Mouse (Mus musculus): ENCODE measurements around the gene Kpna2.
"Not testable (repeated sequence)": the region's sequence is repeated elsewhere in the genome, so short reads cannot be mapped to it uniquely, and the experiment has no call there.

Kpna2 gene

DNA sequence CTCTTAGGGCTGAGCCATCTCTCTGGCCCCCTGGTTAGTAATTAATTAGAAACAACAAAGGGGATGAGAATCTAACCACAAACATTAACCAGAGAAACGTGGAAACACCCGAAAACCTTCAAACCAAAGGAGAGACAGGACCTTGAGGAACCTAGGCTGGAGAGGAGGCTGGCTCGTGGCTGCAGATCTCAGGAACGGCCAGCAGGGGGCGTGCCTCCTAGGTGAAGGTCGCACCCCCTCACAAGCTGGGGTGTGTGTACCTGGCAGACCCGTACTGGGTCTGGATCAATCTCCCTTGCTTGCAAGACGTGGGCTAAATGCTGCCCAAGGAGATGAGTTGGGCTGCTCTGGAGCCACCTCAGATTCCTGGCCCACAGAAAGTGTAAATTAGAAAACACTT, 19.3 kb upstream of the Kpna2 start:
- no peak for DNase-seq (ENCODE audit: low spot score)

GRCm38 (mm10) chr11:107017339-107017886, 18.1 kb upstream of the Kpna2 start:
- DNase-seq (ENCODE audit: low spot score) = no peak

- no peak for DNase-seq (ENCODE audit: low spot score)
Observed at GRCm38 (mm10) chr11:107016893-107017292, 17.6 kb upstream of the Kpna2 start.

DNA sequence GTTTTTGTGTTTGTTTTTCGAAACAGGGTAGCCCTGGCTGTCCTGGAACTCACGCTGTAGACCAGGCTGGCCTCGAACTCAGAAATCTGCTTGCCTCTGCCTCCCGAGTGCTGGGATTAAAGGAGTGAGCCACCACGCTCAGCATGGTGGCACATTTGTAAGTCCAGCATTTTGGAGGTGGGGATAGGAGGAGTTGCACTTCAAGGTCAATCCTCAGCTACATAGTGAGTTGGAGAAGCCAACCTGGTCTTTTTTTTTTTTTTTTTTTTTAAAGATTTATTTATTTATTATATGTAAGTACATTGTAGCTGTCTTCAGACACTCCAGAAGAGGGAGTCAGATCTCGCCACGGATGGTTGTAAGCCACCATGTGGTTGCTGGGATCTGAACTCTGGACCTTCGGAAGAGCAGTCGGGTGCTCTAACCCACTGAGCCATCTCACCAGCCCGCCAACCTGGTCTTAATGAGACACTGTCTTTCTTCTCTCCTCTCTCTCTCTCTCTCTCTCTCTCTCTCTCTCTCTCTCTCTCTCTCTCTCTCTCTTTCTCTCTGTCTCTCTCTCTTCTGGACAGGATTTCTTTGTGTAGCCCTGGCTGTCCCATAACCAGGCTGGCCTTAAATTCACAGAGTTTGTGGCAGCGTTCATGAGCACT, 16.3 kb upstream of the Kpna2 start:
- DNase-seq (ENCODE audit: low spot score) = not testable (repeated sequence)

- DNase-seq (ENCODE audit: low spot score) = peak; percentile 82
Observed at GRCm38 (mm10) chr11:107014597-107015309, 15.4 kb upstream of the Kpna2 start.

DNA sequence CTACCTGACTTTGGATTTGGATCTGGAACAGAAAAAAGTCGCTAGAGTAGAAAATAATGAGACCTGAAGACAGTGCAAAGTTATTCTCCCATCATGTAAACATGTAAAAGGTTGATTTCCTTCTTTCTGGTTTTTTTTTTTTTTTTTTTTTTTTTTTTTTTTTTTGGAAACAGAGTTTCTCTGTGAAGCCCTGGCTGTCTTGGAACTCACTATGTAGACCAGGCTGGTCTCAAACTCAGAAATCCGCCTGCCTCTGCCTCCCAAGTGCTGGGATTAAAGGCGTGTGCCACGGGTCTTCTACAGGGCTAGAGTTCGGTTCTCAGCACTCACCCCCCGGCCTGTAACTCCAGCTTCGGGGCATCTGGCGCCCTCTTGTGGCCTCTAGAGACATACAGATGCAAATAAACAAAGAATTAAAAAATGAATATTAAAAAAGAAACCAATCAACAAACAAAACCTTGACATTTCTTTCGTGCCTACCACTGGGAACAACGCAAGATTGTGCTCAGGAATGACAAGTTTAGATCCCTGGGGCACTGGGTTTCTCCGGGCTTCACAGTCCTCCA, 14.8 kb upstream of the Kpna2 start:
- DNase-seq (ENCODE audit: low spot score) = no peak

DNA sequence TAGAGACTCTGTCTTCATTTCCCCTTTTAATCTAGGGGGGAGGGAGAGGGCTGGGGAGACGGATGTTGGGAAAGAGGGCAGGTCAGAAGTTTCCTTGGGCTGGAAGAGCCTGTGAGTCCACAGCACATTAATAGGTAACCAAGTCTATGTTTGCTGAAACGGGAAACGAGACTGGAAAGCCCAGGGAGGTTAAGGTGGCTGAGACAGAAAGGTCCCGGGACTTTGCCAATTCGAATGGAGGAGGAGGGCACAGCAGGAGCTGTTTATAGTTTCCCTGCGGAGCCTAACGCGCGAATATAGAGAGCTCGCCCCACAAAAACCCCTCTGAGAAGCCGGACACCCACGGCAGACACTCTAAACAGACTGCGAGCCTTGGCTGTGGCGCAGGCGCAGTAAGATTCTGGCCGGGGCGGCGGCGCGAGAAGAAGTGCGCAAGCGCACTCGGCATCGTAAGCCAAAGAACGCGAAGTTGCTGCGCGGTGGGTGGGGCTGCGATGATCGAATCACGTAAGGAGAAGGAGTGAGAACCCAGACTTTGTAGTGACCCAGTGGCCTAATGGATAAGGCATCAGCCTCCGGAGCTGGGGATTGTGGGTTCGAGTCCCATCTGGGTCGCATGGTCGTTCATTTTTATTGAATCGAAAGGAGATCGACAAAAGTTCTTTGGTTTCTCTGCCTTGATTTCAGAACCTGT, 13.1 kb upstream of the Kpna2 start:
- DNase-seq (ENCODE audit: low spot score) = peak; percentile 97

DNA sequence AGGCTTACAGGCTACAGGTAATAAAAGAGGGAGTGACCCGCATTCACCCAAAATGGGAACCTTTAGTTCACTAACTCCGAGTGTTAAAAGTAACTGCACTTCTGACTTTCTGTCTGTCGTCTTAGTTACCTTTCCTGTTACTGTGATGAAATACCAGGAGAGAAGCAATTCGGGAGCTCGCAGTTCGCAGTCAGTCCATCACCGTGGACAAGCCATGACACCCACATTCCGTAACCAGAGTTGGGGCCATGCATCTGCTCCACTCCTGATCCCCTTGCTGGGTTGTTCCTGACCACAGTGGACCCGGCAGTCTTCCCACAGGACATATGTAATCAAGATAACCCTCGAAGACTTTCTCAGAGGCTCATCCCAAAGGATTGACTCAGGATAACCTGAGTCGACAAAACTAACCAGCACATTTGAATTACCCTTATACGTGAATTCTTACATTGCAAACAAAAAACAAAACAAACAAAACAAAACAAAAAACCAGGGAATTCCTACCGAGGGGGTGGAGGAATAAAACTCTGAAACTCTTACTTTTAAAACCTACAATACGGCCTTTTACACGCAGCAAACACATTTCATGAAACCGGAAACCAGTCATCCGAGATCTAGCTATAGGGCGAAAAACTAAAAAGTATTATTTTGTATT, 12.5 kb upstream of the Kpna2 start:
- DNase-seq (ENCODE audit: low spot score) = peak; percentile 39

GRCm38 (mm10) chr11:107011171-107011570, 11.8 kb upstream of the Kpna2 start:
- DNase-seq (ENCODE audit: low spot score) = no peak

GRCm38 (mm10) chr11:107010447-107010846, 11.1 kb upstream of the Kpna2 start:
- DNase-seq (ENCODE audit: low spot score) = no peak

DNA sequence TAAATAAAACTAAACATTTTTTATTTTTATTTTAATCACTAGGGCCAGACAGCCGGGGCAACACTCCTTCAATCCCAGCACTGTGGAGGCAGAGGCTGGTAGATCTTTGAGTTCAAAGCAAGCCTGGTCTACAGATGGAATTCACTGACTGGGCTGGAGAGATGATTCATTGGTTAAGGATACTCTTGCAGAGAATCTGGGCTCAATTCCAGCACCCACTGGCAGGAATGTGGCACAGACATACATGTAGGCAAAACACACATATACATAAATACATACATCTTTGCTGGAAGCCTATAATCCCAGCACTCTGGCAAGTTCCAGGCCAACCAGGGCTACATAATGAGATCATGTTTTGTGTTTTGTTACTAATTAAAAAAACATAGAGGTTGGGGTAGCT, 6.2 kb upstream of the Kpna2 start:
- no peak for DNase-seq (ENCODE audit: low spot score)

DNA sequence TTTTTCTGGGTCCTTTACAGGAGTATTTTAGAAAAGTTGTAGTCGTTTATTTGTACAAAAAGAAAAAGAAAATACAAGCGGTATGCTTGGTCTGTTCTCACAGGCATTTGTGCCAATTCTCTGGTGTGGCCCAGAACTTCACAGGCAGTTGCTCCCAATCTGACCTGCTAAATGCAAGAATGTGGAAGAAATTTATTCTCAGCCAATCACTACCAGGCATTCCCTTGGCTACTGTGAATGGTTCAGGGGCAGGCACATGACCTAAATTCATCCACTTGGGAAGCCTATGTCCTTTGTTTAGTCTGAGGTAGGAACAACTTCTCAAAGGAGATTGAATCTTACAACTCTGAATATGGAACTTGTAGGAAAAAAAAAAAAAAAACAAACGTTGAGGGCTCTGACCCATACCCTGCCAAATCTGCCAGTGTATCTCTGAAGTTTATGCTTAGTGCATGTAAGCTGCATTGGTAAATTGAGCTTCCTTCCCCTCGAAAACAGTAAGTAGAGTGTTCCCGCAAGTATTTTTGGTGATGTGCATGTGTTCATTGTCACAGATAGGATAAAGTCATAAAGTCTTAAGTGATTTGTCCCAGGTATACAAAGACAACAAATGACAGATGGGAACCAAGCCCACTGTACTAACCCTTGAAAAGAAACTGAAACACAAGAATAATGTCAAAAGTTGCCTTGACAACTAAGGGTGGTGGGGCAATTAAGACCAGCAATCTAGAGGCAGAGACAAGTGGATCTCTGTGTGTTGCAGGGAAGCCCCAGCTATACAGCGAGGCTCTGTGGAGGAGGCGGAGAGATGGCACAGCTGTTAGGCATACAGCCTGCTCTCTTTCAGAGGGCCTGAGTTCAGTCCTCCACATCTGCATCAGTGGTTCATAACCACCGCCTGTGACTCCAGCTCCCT, 2.7 kb upstream of the Kpna2 start:
- DNase-seq (ENCODE audit: low spot score) = no peak

DNA sequence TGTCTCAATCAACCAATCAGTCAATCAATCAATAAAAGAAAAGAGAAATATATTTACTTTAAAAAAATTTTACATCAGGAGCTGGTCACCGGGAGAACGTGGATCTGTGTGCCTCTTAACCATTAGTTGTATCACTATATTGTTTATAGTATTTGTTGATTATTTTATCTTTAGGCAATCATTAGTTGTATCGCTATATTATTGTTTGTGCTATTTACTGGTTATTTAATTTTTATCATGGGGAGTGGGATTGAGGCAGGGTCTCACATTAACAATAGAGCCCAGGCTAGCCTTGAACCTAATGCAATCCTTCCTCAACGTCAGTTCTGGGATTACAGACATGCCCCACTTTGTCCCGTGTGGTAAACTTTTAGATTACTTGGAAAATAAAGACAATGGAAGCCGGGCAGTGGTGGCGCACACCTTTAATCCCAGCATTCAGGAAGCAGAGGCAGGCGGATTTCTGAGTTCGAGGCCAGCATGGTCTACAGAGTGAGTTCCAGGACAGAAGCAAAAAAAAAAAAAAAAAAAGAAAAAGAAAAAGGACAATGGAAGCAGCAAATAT, 690 bp upstream of the Kpna2 start:
- DNase-seq (ENCODE audit: low spot score) = no peak

GRCm38 (mm10) chr11:106998651-106999150, 640 bp downstream of the Kpna2 start:
- DNase-seq (ENCODE audit: low spot score) = peak; percentile 51

DNA sequence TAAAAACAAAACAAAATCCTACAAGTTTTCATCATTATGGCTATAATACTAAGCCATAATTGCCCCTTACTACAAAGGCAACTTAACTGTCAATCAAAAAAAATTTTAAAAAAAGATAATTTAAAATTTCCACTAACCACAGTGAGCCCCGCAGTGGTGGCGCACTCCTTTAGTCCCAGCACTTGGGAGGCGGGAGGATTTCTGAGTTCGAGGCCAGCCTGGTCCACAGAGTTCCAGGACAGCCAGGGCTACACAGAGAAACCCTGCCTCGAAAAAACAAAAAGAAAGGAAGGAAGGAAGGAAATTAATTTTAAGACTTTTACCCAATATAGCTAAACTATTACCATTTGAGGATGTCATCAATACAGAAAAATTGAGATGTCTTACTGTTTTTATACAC, 1.4 kb downstream of the Kpna2 start:
- no peak for DNase-seq (ENCODE audit: low spot score)

DNA sequence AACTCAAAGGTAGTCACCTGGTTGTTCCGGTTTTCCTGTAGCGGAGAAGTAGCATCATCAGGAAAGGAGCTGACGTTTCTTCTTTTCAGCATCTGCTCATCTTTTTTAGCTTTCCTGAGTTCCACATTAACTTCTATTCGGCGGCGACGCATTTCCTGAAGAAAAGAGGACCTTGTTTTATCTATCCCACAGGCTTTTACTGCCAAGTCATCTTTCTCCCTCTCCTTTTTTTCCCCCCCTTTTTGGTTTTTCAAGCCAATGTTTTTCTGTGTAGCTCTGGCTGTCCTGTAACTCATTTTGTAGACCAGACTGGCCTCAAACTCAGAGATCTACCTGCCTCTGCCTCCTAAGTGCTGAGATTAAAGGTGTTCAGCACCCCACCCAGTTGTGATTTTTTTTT, 2.8 kb downstream of the Kpna2 start:
- DNase-seq (ENCODE audit: low spot score) = not testable (repeated sequence)

- no peak for DNase-seq (ENCODE audit: low spot score)
Observed at GRCm38 (mm10) chr11:106994246-106995085, 4.9 kb downstream of the Kpna2 start.

DNA sequence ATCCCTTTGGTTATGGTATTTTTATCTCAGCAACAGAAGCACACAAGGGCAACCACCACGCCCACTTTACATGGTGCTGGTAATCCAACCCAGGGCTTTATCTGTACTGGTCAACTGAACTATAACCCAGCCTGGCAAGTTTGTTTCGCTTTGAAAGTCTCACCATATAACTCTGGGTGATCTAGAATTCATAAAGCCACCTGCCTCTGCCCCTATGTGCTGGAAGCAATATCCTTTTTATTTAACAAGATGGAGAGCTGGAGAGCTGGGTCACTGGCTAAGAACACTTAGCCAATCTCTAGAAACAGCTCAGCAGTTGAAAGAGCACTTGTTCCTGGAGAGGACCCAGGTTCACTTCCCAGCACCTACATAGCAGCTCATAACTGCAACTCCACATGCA, 12.0 kb downstream of the Kpna2 start:
- no peak for DNase-seq (ENCODE audit: low spot score)

- DNase-seq (ENCODE audit: low spot score) = not testable (repeated sequence)
Observed at GRCm38 (mm10) chr11:106985979-106986604, 13.2 kb downstream of the Kpna2 start.
